ENCODE assay signal across 19 mouse cellular contexts in genomic region chr12:25148099-25148498, GRCm38 (mm10). TPM values are rescaled to one million over a fixed set of nuclear protein-coding genes. Genes with fewer than 3 reads are reported as not detected.
DNase-seq lines count a peak whose midpoint lies in the region; ATAC-seq lines count a peak whose summit lies in the region.
"Had no signal": no experiment of that assay in that cellular context is flagged by ENCODE, and none has a peak within 500 bp of the region (broad histone marks: within the 10 kb centered on the region; RNA-seq: fewer than 3 reads in every experiment).

No protein-coding gene starts in this region.

- H3K27me3 ChIP-seq in midbrain, embryonic 16.5 days (ENCODE audit: control insufficient read depth, insufficient read depth, low read depth, low read length), result no peaks in the 10 kb centered on the region
- H3K27me3 ChIP-seq: embryonic facial prominence, embryonic 12.5 days; forebrain, embryonic 13.5 days; forebrain, embryonic 15.5 days had no signal

- no peaks in the 10 kb centered on the region for H3K36me3 ChIP-seq in midbrain, embryonic 16.5 days (ENCODE audit: control insufficient read depth, insufficient read depth, low read length)
- H3K36me3 ChIP-seq: embryonic facial prominence, embryonic 10.5 days; embryonic facial prominence, embryonic 12.5 days; forebrain, embryonic 15.5 days had no signal

- H3K9ac ChIP-seq in midbrain, embryonic 16.5 days (ENCODE audit: low read depth, low read length), result no peak overlapping the region
- H3K9ac ChIP-seq: embryonic facial prominence, embryonic 12.5 days; forebrain, embryonic 13.5 days; forebrain, embryonic 15.5 days; forebrain, postnatal 0 days had no signal

- no peak for DNase-seq in heart, adult 8-10 months (ENCODE audit: low spot score)
- DNase-seq: adrenal gland, adult 2 months; adrenal gland, postnatal 10 days; adrenal gland, postnatal 25 days; cerebellum, adult 11 months; cerebellum, adult 18-20 months; cerebellum, adult 8-10 months; cerebellum, adult 9-11 months; cerebellum, postnatal 14 days; cerebellum, postnatal 36 days; forebrain, postnatal 0 days had no signal

- no peaks in the 10 kb centered on the region for H3K9me3 ChIP-seq in midbrain, embryonic 16.5 days (replicated peaks; ENCODE audit: control insufficient read depth, low read length, poor library complexity, severe bottlenecking)
- H3K9me3 ChIP-seq: embryonic facial prominence, embryonic 10.5 days; embryonic facial prominence, embryonic 12.5 days; forebrain, embryonic 13.5 days; forebrain, embryonic 15.5 days had no signal

- no peak overlapping the region for H3K4me2 ChIP-seq in midbrain, embryonic 16.5 days (ENCODE audit: low read length)
- H3K4me2 ChIP-seq: embryonic facial prominence, embryonic 12.5 days; forebrain, embryonic 13.5 days; forebrain, embryonic 15.5 days had no signal

- no peaks in the 10 kb centered on the region for H3K4me1 ChIP-seq in midbrain, embryonic 16.5 days (ENCODE audit: control insufficient read depth, insufficient read depth, low read length)
- H3K4me1 ChIP-seq: embryonic facial prominence, embryonic 12.5 days; forebrain, embryonic 13.5 days; forebrain, embryonic 15.5 days had no signal

- ATAC-seq in common myeloid progenitor, adult 5-6 weeks (replicated peaks; ENCODE audit: low read depth, poor library complexity, severe bottlenecking), result 0 out of 2 replicates have a peak, but pooled peaks have one; percentile 17
- ATAC-seq in granulocyte monocyte progenitor cell, adult 5-6 weeks (replicated peaks; ENCODE audit: poor library complexity, severe bottlenecking), result peak; percentile 57
- peak; percentile 53 for ATAC-seq in megakaryocyte progenitor cell, adult 5-6 weeks (replicated peaks; ENCODE audit: poor library complexity)
- ATAC-seq in midbrain, embryonic 16.5 days, result no peak
- ATAC-seq: forebrain, embryonic 13.5 days; forebrain, embryonic 15.5 days; forebrain, postnatal 0 days had no signal

- H3K27ac ChIP-seq in midbrain, embryonic 16.5 days (ENCODE audit: low read length), result no peak overlapping the region
- H3K27ac ChIP-seq: embryonic facial prominence, embryonic 10.5 days; embryonic facial prominence, embryonic 12.5 days; forebrain, embryonic 13.5 days; forebrain, embryonic 15.5 days had no signal

- 88% methylated on average over 6 of the region's 6 CpGs for WGBS in midbrain, embryonic 16.5 days

- H3K4me3 ChIP-seq in midbrain, embryonic 16.5 days (ENCODE audit: low read depth, low read length), result no peak overlapping the region
- H3K4me3 ChIP-seq: embryonic facial prominence, embryonic 10.5 days; embryonic facial prominence, embryonic 12.5 days; forebrain, embryonic 13.5 days; forebrain, embryonic 15.5 days had no signal

RNA-seq across cellular contexts. Expression of gene Id2, which starts 51.2 kb away (rescaled TPM):
- total RNA-seq in common myeloid progenitor, adult 5-6 weeks (2017), result 7.9 and 11.7 TPM in 2 replicates
- total RNA-seq in granulocyte monocyte progenitor cell, adult 5-6 weeks (2014; fragmentation: Nextera tagmentation), result 1.7 and 8.5 TPM in 2 replicates
- total RNA-seq in granulocyte monocyte progenitor cell, adult 5-6 weeks (2017), result 7.4 and 11.7 TPM in 2 replicates
- 21.8 and 32.4 TPM in 2 replicates for total RNA-seq in megakaryocyte progenitor cell, adult 5-6 weeks (2015)
- 8.3 and 15.5 TPM in 2 replicates for total RNA-seq in megakaryocyte progenitor cell, adult 5-6 weeks (2017)
- 140 and 176 TPM in 2 replicates for polyA plus RNA-seq in midbrain, embryonic 16.5 days (2015; fragmentation: Nextera tagmentation; extraction: Ambion mirVana)
- 10 to 100 TPM; 12.0 to 15.8 (median 13.6) TPM for total RNA-seq in heart, adult 8-10 months (2022)
